Mouse (Mus musculus) adrenal gland (tissue): ENCODE measurements at regions not wholly inside any gene's neighbourhood (a gene's known extent, or its start where the extent isn't known, plus 50 kb on each side); places are given as distances from the start of the nearest gene placed in this dataset.
"Not testable (repeated sequence)": the region's sequence is repeated elsewhere in the genome, so short reads cannot be mapped to it uniquely, and the experiment has no call there.

ENCODE experiments used
- intact Hi-C: fragments of 180-260 bp; cut with DNase I; formaldehyde crosslinking; loops from one replicate; pipeline ENCODE4 v1.15.1; 2025

- intact Hi-C loops = no loop called here
These were observed 190.0 kb upstream of the Tmem45b start for GRCm38 (mm10) chr9:31654213-31654612.

GRCm38 (mm10) chr9:31653788-31654187 lies 189.5 kb upstream of the Tmem45b start:
- intact Hi-C loops = no loop called here

GRCm38 (mm10) chr9:31650362-31651130 lies 186.3 kb upstream of the Tmem45b start:
- intact Hi-C loops = no loop called here

- intact Hi-C loops = no loop called here
These were observed 184.8 kb upstream of the Tmem45b start for GRCm38 (mm10) chr9:31649073-31649472.

- intact Hi-C loops = no loop called here
These were observed 184.3 kb upstream of the Tmem45b start for GRCm38 (mm10) chr9:31648551-31648950.

- intact Hi-C loops = no loop called here
These were observed 180.9 kb upstream of the Tmem45b start for GRCm38 (mm10) chr9:31645114-31645513.

- intact Hi-C loops = no loop called here
These were observed 179.8 kb upstream of the Tmem45b start for GRCm38 (mm10) chr9:31644106-31644505.

- intact Hi-C loops = no loop called here
These were observed 177.9 kb upstream of the Tmem45b start for GRCm38 (mm10) chr9:31642169-31642568.

- intact Hi-C loops = no loop called here
These were observed 164.0 kb upstream of the Tmem45b start for GRCm38 (mm10) chr9:31628291-31628690.

- intact Hi-C loops = not testable (repeated sequence)
These were observed 157.3 kb upstream of the Tmem45b start for GRCm38 (mm10) chr9:31621553-31621952.

- intact Hi-C loops = no loop called here
These were observed 155.1 kb upstream of the Tmem45b start for GRCm38 (mm10) chr9:31619344-31619743.

GRCm38 (mm10) chr9:31614250-31614945 lies 150.1 kb upstream of the Tmem45b start:
- intact Hi-C loops = no loop called here

- intact Hi-C loops = no loop called here
These were observed 146.9 kb upstream of the Tmem45b start for GRCm38 (mm10) chr9:31611036-31611695.

GRCm38 (mm10) chr9:31610631-31611030 lies 146.4 kb upstream of the Tmem45b start:
- intact Hi-C loops = no loop called here

- intact Hi-C loops = no loop called here
These were observed 145.9 kb upstream of the Tmem45b start for GRCm38 (mm10) chr9:31610212-31610611.

- intact Hi-C loops = no loop called here
These were observed 145.5 kb upstream of the Tmem45b start for GRCm38 (mm10) chr9:31609731-31610130.

- intact Hi-C loops = no loop called here
These were observed 144.0 kb upstream of the Tmem45b start for GRCm38 (mm10) chr9:31608084-31608870.

- intact Hi-C loops = no loop called here
These were observed 142.7 kb upstream of the Tmem45b start for GRCm38 (mm10) chr9:31606936-31607335.

GRCm38 (mm10) chr9:31604497-31605090 lies 140.3 kb upstream of the Tmem45b start:
- intact Hi-C loops = no loop called here

GRCm38 (mm10) chr9:31602707-31603106 lies 138.4 kb upstream of the Tmem45b start:
- intact Hi-C loops = no loop called here

GRCm38 (mm10) chr9:31595096-31595495 lies 130.8 kb upstream of the Tmem45b start:
- intact Hi-C loops = no loop called here
